ENCODE assay signal across 8 mouse cellular contexts in genomic region chr5:86066551-86066929, GRCm38 (mm10). TPM values are rescaled to one million over a fixed set of nuclear protein-coding genes. Genes with fewer than 3 reads are reported as not detected.
DNase-seq lines count a peak whose midpoint lies in the region; ATAC-seq and TF ChIP-seq lines count a peak whose summit lies in the region.

No protein-coding gene starts in this region.

- intact Hi-C loops in heart, postnatal 25 days (cut with DNase I): loop anchor here (5.0 to 10.0 kb wide), 4 partner anchors 51 to 738 kb away; partner anchors contain the start of genes Uba6 and Ythdc1

- H3K9me3 ChIP-seq in forebrain, embryonic 15.5 days: no peaks in the 10 kb centered on the region

- H3K27ac ChIP-seq in forebrain, embryonic 15.5 days (replicated peaks): peak overlapping the region; percentile 92

- 0 out of 2 replicates have a peak overlapping the region, but pooled peaks have one; percentile 24 for H3K9ac ChIP-seq in forebrain, embryonic 15.5 days (replicated peaks)

- 1% methylated on average over 17 of the region's 17 CpGs for WGBS in forebrain, embryonic 15.5 days
- under 1% methylated on average over 17 of the region's 17 CpGs for WGBS in lung, adult 2 months

- peak; percentile 90 for DNase-seq in ES-CJ7 (ENCODE audit: low read depth, low spot score)
- peak; percentile 71 for DNase-seq in cerebellum, adult 11 months
- DNase-seq in heart, postnatal 25 days (ENCODE audit: low spot score): peak; percentile 64
- DNase-seq in layer of hippocampus, adult 18-20 months (ENCODE audit: low spot score in 2 of 2): peak; percentile 80 to 95
- peak; percentile 85 for DNase-seq in lung, adult 2 months
- DNase-seq in thymus, adult 18-20 months: peak; percentile 76 to 83

- peak overlapping the region; percentile 53 for H3K4me2 ChIP-seq in forebrain, embryonic 15.5 days (replicated peaks)

- no peaks in the 10 kb centered on the region for H3K27me3 ChIP-seq in forebrain, embryonic 15.5 days

- H3K4me3 ChIP-seq in forebrain, embryonic 15.5 days: peak overlapping the region; percentile 92
- peak overlapping the region; percentile 52 for H3K4me3 ChIP-seq in lung, adult 2 months (replicated peaks; ENCODE audit: extremely low read depth, low read depth, low read length)

- TF ChIP-seq CTCF in lung, adult 2 months (IDR thresholded peaks at IDR 0.05; ENCODE audit: insufficient read depth, low read length): peak; percentile 83

- no peaks in the 10 kb centered on the region for H3K36me3 ChIP-seq in forebrain, embryonic 15.5 days

- peaks cover 16% of the 10 kb centered on the region for H3K4me1 ChIP-seq in forebrain, embryonic 15.5 days
- H3K4me1 ChIP-seq in lung, adult 2 months (ENCODE audit: control insufficient read depth, insufficient read depth, low read length): peaks cover 2% of the 10 kb centered on the region; the same call in 1 of the 2 replicates

- no peak for TF ChIP-seq POLR2A in lung, adult 2 months (IDR thresholded peaks at IDR 0.05; ENCODE audit: borderline replicate concordance, extremely low read depth, low read depth, low read length)

- ATAC-seq in forebrain, embryonic 15.5 days (replicated peaks): peak; percentile 60
- peak; percentile 70 for ATAC-seq in neutrophil, adult 5-6 weeks (ENCODE audit: extremely low read depth, insufficient number of reproducible peaks, low FRiP score, poor library complexity, severe bottlenecking)

RNA-seq across cellular contexts. Expression of gene Cenpc1, which starts 1.2 kb away (rescaled TPM):
- 44.7 and 46.8 TPM in 2 replicates for polyA plus RNA-seq in forebrain, embryonic 15.5 days (2015; fragmentation: Nextera tagmentation; extraction: Ambion mirVana)
- total RNA-seq in heart, postnatal 25 days (2021): 1 to 10 TPM; 5.2 to 5.4 TPM
- 10 to 100 TPM; 21.4 TPM for total RNA-seq in layer of hippocampus, adult 18-20 months (2021)
- polyA plus RNA-seq in lung, adult 2 months (2012; rRNA removed): 3.0 and 4.3 TPM in 2 replicates
- total RNA-seq in neutrophil, adult 5-6 weeks (2017): 19.5 and 25.7 TPM in 2 replicates

RNA-seq across cellular contexts. Expression of gene Stap1, which starts 5.0 kb away (rescaled TPM):
- 0.25 and 0.38 TPM in 2 replicates for polyA plus RNA-seq in forebrain, embryonic 15.5 days (2015; fragmentation: Nextera tagmentation; extraction: Ambion mirVana)
- under 1 TPM; 0.16 to 0.31 TPM for total RNA-seq in heart, postnatal 25 days (2021)
- under 1 TPM in 1 of 2 experiments, not detected in 1; 0.12 TPM for total RNA-seq in layer of hippocampus, adult 18-20 months (2021)
- 0.58 and 1.6 TPM in 2 replicates for polyA plus RNA-seq in lung, adult 2 months (2012; rRNA removed)
- 258 and 269 TPM in 2 replicates for total RNA-seq in neutrophil, adult 5-6 weeks (2017)

Comparison
In these comparisons a context has a peak if more than half of its experiments do, and no peak if none do; other contexts are left out.
1. Peak in every context shown above with its lines: DNase-seq, ATAC-seq, H3K4me3 ChIP-seq and H3K27ac ChIP-seq.
2. RNA of gene Stap1, which starts 5.0 kb away (total RNA-seq): 258 to 269 TPM in neutrophil, adult 5-6 weeks; 0.16 to 0.31 TPM in heart, postnatal 25 days and 0.12 TPM in layer of hippocampus, adult 18-20 months; every median in the first group is over 100 times any median in the second.